Mouse (Mus musculus) neutrophil, adult 5-6 weeks (primary cell): ENCODE measurements around the gene Cdr2. TPM values are rescaled to one million over a fixed set of nuclear protein-coding genes. Genes with fewer than 3 reads are reported as not detected.
"Not testable (repeated sequence)": the region's sequence is repeated elsewhere in the genome, so short reads cannot be mapped to it uniquely, and the experiment has no call there.

Experiments used
- ATAC-seq: fragments of 151-379, 151-347 bp; 2 replicates; pipeline ENCODE4 v1.8.0; 2017; ENCODE audit warnings: mild to moderate bottlenecking, moderate TSS enrichment; ENCODE audit not compliant: insufficient number of reproducible peaks, poor library complexity, low FRiP score, severe bottlenecking; ENCODE audit errors: extremely low read depth
- total RNA-seq: library from RNA; stranded (forward); fragments of 200-1000 nt; gene quantifications from 2 replicates; pipeline ENCODE4 v1.2.3, GENCODE M21; 2017

Gene Cdr2
- total RNA-seq, 1 experiment from 2014 or later = 28.2 TPM

GRCm38 (mm10) chr7:120977063-120977462 is 5.0 kb downstream of the Cdr2 start:
- ATAC-seq = no peak

- ATAC-seq = no peak
Observed at GRCm38 (mm10) chr7:120974001-120974400, 8.1 kb downstream of the Cdr2 start.

- not testable (repeated sequence) for ATAC-seq
Observed at GRCm38 (mm10) chr7:120972471-120972870, 9.6 kb downstream of the Cdr2 start.

- ATAC-seq = no peak
Observed at GRCm38 (mm10) chr7:120970112-120970511, 12.0 kb downstream of the Cdr2 start.

GRCm38 (mm10) chr7:120969221-120969620 is 12.9 kb downstream of the Cdr2 start:
- ATAC-seq = no peak

GRCm38 (mm10) chr7:120963126-120963525 is 19.0 kb downstream of the Cdr2 start:
- no peak for ATAC-seq

GRCm38 (mm10) chr7:120961893-120962292 is 20.2 kb downstream of the Cdr2 start:
- no peak for ATAC-seq

- ATAC-seq = no peak
Observed at GRCm38 (mm10) chr7:120960601-120961000, 21.5 kb downstream of the Cdr2 start.

GRCm38 (mm10) chr7:120960116-120960515 is 22.0 kb downstream of the Cdr2 start:
- no peak for ATAC-seq

- not testable (repeated sequence) for ATAC-seq
Observed at GRCm38 (mm10) chr7:120953591-120953990, 28.5 kb downstream of the Cdr2 start.

GRCm38 (mm10) chr7:120943936-120944509 is 38.1 kb downstream of the Cdr2 start:
- ATAC-seq = no peak

- ATAC-seq = no peak
Observed at GRCm38 (mm10) chr7:120942506-120942905, 39.6 kb downstream of the Cdr2 start.

- ATAC-seq = no peak
Observed at GRCm38 (mm10) chr7:120941214-120941613, 40.9 kb downstream of the Cdr2 start.

GRCm38 (mm10) chr7:120940343-120940742 is 41.8 kb downstream of the Cdr2 start:
- ATAC-seq = no peak

GRCm38 (mm10) chr7:120938206-120938605 is 43.9 kb downstream of the Cdr2 start:
- ATAC-seq = no peak

- ATAC-seq = no peak
Observed at GRCm38 (mm10) chr7:120936522-120936921, 45.6 kb downstream of the Cdr2 start.

- peak; percentile 71; the same call in 1 of the 2 replicates for ATAC-seq
Observed at GRCm38 (mm10) chr7:120934716-120935115, 47.4 kb downstream of the Cdr2 start.

- no peak for ATAC-seq
Observed at GRCm38 (mm10) chr7:120933680-120934195, 48.4 kb downstream of the Cdr2 start.

- ATAC-seq = no peak
Observed at GRCm38 (mm10) chr7:120933110-120933509, 49.0 kb downstream of the Cdr2 start.

- ATAC-seq = peak; percentile 72
Observed at GRCm38 (mm10) chr7:120918526-120918962, 63.6 kb downstream of the Cdr2 start.
